Mouse (Mus musculus) retina, postnatal 1 day (tissue): ENCODE measurements around the gene Rhox9.
"Not testable (repeated sequence)": the region's sequence is repeated elsewhere in the genome, so short reads cannot be mapped to it uniquely, and the experiment has no call there.

Source experiments
- DNase-seq: peaks from one replicate; pipeline ENCODE4 v3.0.0-alpha.2; 2012

The Rhox9 gene

DNA sequence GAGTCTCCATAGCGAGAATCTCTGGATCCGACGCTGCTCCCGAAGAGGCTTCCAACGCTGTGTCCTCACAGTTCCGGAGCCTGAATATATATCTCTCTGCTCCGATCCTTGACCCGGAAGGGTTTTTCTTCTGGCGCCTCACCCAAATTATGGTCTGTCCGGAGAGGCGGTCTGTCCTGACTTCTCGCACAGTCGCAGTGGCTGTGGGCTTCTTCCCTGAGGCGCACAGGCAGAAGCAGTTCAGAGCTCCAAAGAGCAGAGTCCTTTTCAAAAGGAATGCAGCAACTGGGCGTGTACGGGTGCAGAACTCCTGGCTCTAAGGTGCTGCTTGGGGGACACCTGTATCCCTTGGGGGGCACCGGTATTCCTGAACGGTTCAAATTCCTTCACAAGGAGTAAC is at the start of gene Rhox9:
Gene Rhox9, minus strand, starts transcription at position 101 of the 400 bp plus-strand sequence.
- DNase-seq, result not testable (repeated sequence)

DNA sequence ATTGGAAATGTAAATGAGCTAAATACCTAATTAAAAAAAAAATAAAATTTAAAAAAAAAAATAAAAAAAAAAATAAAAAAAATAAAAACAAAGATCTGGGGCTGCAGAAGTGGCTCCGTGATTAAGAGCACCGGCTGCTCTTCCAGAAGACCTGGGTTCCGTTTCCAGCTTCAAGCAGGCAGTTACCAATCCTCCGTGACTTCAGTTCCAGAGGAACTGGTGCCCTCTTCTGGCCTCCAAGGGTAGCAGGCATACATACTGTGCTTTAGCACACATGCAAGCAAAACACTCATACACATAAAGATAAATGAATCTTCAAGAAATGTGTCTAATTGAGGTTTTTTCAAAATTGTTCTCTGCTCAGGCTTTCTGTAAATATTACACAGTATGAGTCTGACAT is 14.7 kb upstream of the Rhox9 start:
- DNase-seq, result no peak

DNA sequence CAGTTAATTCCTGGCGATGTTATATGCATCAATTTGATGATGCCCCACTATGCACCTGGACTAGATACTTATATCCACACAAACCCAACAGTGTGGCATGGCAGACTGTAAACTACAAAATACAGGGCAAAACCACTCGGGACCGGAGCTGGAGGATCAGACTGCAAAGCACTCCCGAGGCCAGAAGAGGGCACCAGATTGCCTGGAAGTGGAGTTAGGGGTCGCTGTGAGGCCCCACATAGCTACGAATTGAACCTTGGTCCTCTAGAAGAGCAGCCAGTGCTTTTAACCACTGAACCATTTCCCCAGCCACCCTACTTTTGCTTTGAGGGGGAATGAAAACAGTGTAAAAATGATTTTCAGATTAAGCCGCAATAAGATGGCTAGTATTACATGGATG is 7.0 kb upstream of the Rhox9 start:
- peak; percentile 10 for DNase-seq

DNA sequence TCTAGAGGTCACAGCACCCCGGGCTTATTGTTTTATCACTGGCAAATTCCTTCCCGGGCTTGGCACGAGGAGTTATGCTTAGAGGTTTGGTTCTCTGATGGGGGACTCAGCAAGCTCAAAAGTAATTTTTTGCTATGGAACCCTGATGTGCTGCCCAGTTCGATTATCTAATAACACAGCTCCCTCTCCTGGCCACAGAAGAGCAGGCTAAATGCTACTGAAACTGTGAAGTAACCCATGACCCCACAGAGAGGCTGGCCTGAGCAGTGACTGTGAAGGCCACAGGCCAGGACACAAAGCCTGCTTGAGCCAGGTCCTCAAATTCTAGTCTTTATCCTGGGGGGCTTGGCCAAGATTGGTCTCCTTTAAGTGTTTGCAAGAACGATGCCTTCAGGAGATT is 2.2 kb upstream of the Rhox9 start:
- DNase-seq, result peak; percentile 3

DNA sequence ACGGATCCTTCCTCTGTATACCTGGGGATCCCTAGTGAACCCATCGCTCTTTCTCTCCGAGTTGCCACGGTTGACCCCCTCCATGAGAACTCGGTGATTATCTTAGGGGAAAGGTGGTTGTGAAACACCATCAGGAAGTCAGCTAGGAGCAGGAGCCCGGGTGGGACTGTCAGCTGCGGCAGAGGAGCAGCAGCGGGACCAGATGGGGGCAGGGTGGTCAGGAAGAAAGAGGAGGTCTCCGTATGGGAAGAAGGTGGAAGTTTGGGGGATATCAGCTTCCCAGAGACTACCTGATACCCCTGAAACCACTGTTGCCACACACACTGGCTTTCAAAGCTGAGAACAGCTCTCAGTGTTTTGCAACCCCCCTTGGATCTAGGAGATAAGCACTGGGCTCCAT is 4.4 kb downstream of the Rhox9 start, which contains the start of gene Rhox7b:
Gene Rhox7b, minus strand, starts transcription at position 101 of the 400 bp plus-strand sequence.
- DNase-seq, result not testable (repeated sequence)

DNA sequence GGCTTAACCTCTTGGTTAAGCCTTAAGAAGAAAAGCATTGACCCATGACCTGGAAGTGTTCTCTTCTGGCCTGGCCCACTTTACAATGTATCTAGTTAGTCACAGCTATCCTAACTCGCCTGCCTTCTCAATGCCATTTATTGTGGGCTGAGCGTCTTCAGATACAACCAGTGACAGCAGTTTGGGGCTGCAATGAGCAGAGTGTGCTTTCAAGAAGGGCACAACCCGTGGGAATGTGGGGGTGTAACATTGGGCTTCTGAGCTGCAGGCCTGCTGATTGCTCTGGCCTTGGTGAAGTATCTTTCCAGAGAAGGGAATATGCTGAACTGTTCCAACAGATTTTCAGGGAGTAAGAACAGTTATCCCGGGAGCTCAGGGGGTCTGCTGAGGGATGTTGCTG is 22.7 kb downstream of the Rhox9 start, which contains the start of gene Rhox8:
Gene Rhox8, minus strand, starts transcription at position 101 of the 400 bp plus-strand sequence.
- DNase-seq, result no peak

DNA sequence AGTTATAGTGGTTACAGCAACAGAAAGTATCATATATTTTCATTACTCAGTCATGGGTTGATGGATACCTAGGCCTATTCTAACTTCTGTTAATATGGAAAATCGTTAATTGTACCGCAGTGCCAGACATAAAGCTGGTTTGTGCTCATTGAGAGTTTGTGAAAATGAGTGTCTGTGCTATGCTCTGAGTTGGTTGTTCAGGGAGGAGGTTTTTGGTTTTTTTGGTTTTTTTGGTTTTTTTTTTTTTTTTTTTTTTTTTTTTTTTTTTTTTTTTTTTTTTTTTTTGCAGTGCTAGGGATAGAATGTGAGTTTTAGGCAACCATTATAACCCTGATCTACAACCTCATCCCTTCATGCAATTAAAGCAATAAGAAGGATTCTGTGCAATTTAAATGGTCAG is 29.9 kb downstream of the Rhox9 start:
- DNase-seq, result no peak
